Mouse (Mus musculus): ENCODE measurements around the gene Gm6525.

Gm6525 gene

DNA sequence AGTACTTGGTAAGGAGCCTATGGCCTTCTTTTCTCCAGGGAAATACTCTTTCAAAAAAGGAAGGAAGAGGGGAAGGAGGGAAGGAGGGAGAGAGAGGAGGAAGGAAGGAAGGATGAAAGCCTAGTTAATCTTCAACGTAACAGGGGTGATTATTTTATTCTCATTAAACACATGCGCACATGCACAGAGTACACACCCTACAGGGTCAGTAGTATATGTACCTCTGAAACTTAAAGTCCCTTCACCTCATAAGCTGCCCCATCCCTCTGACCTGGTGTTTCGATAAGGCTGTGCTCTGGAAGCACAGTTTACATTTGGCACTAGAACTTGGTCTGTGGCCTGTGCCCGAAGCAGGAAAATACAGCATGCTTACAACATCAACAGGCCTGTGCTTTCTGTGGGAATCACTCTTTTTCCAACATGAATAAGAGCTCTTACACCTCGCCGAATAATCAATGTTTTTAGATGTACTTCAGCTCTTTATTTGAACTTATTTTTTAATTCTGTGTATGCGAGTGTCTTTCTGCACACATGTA, 37.5 kb downstream of the Gm6525 start:
- no peak for DNase-seq (ENCODE audit: low spot score in 2 of 2)

DNA sequence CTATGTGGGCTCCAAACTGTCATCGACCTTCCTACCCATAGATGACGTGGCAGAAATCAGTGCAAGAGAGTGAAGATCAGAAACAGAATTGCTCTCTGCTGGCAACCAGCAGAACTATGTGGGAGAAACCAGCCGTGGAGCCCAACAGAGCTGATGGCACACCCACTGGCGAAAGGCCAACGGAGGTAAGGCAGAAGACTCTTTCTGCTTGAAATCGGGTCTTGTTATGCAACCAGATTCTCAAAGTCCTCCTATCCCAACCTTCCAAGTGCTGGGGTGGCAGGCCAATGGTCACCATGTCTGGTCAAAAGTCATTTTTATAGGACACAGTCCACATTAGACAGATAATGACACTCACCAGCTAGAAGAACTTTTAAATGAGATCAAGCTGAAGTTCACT, 40.6 kb downstream of the Gm6525 start:
- DNase-seq (ENCODE audit: low spot score in 2 of 2): no peak

DNA sequence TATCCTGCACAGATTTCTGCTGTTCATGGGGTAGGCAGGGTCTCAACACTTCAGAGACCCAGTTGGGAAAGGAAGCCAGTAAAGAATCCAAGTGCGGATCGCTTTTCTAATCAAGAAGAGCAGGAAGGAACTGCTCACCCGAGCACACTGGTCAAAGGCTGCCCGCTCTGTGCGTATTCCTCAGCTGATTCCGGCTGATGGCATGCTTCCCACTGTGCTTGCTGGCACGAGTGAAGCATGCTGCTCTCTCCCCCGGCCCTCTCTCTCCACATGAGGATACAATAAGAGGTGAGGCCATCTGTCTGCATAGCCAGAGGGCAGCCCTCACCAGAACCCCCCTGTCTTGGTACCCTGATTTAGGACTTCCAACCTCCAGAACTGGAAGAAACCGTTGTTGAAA, 41.3 kb downstream of the Gm6525 start:
- DNase-seq (ENCODE audit: low spot score in 2 of 2): no peak

DNA sequence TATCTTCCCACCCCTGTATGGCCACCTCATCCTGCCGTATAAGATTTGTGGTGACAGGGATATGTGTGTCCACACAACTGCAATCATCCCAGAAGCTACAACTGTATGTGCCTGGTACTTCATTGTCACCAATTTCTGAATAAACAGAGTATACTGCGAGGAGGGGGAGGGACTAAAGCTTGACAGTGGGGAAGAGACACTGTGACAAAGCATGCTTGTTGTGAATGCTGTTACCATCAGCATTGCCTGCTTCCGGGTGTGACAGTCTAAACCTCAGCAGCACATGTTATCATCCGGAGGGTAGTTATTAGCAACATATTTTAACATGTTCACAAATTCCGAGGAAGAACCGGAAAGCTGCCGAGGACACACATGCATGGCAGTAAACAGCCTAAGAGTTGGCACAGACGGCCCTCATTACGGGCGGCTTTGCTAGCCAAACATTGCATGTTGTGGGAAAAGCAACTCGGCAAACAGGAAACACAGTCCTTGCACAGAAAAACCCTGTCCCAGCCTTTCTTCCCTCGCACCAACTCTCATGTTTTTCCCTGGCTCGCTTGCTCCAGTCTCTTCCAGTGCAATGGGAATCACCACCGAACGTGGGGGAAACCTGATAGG, 41.9 kb downstream of the Gm6525 start:
- no peak for DNase-seq (ENCODE audit: low spot score in 2 of 2)

DNA sequence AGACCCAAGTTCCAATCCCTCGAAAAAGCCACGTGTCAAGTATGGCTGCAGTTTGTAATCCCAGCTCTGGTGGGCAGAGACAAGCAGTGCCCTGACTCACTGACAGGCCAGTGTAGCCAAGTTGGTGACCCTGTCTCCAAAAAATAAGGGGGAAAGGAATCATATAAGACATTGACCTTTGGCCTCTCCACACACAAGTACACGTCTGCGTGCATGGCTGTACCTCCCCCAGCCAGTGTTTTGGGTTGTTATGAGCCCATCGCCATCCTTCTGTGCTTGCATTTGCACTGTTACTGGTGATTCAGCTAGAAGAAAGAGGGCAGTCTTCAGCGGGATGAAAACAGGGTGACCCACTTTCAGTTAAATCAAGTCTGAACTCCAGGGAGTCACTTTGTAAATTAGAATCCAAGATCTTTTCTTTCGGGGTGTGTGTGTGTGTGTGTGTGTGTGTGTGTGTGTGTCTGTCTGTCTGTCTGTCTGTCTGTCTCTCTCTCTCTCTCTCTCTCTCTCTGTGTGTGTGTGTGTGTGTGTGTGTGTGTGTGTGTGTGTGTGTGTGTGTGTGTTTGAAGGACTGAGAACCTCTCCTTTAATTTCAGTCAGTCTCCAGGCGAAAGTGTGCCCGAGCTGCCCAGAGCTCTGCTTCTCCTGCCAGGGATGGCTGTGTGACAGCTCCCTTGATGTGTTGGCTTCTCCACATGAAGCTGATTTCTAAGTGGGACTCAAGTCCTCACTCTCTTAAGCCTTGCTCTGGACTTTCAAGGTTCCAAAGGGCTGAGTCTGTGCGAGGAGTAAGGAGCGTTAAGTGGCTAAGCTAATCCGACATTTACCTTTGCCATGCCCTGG, 43.4 kb downstream of the Gm6525 start:
- no peak for DNase-seq (ENCODE audit: low spot score in 2 of 2)

DNA sequence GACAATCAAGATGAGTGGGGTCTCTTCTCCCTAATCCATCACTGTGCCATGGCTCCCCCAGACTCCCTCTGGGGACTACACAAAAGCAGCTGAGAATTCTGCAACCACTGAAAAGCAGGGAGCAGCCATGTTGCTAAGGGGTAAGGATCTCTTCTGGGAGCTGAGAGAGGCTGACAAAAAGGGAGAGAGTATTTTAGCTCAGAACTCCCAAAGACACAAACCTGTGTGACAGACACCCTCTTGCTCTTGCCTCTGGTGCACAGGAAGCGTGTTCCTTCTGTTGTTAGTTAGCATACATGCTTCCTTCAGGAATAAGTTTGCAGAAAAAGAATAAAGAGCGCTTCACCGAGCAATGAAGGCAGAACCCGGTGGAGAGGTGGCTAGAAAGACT, 44.1 kb downstream of the Gm6525 start:
- DNase-seq (ENCODE audit: low spot score in 2 of 2): no peak

DNA sequence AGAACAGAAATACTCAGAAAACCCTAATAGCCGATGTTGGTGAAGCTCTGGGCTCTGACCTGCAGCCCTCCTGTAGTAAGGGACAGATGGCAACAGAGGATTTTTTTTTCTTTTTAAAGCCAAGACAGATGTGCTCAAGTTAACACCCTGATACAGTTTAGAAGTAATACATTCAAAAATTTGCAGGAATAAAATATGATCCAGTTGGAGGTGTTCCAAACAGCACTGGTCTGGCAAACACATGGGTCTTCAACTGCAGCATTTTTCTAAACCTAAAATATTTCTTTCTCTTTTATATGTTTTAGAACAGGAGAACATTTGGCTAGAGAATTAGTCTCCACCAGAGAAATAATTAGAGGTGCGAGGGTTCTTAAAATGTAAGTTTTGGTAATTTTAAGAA, 44.6 kb downstream of the Gm6525 start:
- DNase-seq (ENCODE audit: low spot score in 2 of 2): no peak

DNA sequence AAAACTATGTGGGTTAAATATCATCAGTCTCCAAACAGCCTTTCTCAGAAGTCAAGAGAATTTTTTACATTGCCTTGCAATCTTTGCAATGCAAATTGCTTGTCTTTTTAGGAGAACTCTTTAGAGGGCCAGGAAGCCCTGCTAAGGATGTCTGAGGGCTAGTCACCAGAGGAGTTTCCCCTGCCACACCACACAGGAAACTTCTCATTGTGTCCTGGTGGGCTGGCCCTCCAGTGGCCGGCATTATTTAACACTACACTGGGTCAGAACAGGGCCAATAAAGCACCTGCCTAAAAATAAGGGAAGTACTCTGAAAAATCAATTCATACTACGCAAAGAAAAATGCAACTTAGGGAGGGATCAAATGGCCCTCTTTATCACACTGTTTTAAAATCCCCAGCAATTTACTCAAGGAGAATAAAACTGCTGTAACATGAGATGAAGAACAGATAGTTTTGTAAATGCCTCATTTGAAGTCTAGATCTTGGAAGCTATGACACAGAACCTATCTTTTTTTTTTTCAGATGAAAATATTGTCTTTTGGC, 45.3 kb downstream of the Gm6525 start:
- no peak for DNase-seq (ENCODE audit: low spot score in 2 of 2)

DNA sequence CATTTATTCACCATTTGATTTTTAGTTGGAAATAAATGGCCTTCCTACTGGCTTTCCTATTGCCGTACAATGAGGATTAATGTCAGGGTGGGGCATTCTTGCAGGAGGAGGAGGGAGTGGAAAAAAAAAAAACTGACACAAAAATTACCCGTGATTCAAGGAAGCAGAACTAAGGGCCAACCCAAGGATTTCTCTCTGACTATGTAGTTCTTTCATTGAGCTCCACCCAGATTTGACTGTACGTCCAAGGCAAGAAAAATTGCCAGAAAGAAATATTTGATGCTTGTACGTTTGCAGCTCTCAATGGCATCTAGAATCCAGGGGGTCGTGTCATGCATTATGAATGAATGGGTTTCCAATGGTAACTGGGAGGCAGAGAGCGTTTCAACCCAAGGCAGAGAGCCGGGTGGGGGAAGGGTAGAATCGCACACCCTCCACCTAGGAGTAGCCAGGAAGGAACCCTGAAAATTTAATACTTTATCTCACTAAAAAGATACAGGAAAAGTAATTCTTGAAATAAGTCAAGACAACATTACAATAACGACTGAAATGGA, 45.9 kb downstream of the Gm6525 start:
- no peak for DNase-seq (ENCODE audit: low spot score in 2 of 2)

DNA sequence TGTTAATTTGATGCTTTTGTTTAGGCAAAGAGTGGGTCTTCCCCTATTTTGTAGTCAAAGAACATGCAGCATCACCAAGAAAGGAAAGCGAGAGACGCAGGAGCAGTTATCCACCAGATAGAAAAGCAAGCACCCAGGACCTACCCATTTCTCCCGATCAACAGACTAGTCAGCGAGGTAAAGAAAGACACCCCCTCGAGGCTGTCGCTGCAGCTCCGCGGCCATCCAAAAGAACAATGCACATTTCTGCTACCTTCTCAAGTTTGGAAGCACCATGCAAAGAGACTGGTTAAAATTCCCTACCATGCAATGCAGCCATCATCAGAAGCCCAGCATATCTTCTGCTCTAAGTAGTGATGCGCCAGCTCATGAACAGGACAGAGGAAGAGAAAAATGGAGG, 46.4 kb downstream of the Gm6525 start:
- DNase-seq (ENCODE audit: low spot score in 2 of 2): no peak

DNA sequence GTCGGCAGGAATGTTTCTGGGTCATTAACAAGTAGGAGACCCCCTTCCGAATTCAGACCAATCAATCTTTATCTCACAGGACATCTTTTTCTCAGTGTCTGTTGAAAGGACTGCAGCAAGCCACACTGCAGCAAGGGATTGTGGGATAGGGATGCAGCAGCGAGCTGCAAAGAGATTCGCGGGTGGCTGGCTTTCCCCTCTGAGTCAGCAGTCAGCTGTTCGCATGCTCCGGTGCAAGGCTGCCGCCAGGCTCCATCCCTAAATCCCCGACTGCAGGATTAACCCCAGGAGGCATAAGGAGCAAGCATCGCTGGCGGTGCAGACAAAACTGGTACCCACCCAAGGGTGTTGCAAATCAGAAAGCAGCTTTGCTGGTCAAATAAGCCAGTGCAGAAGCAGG, 46.8 kb downstream of the Gm6525 start:
- no peak for DNase-seq (ENCODE audit: low spot score in 2 of 2)
